Mouse (Mus musculus): ENCODE results near the gene Sema4b. TPM values are rescaled to one million over a fixed set of nuclear protein-coding genes. Genes with fewer than 3 reads are reported as not detected.

The Sema4b gene
- polyA plus RNA-seq, 1 experiment from 2014 or later = 6.9 TPM

GRCm38 (mm10) chr7:80216566-80216965, 29.9 kb downstream of the Sema4b start:
- no peak overlapping the region for H3K4me2 ChIP-seq (ENCODE audit: low read depth, low read length)

GRCm38 (mm10) chr7:80218666-80219065, 32.0 kb downstream of the Sema4b start:
- Histone ChIP-seq H3K4me2 (ENCODE audit: low read depth, low read length) (no peak overlapping the region), H3K9me3 (replicated peaks; ENCODE audit: control insufficient read depth, low read length) (no peaks in the 10 kb centered on the region), H3K27me3 (ENCODE audit: control insufficient read depth, insufficient read depth, low read length) (no peaks in the 10 kb centered on the region), H3K9ac (replicated peaks; ENCODE audit: low read length) (no peak overlapping the region), H3K4me1 (ENCODE audit: control insufficient read depth, insufficient read depth, low read length) (no peaks in the 10 kb centered on the region), H3K36me3 (replicated peaks; ENCODE audit: control insufficient read depth, insufficient read depth, low read depth, low read length) (peaks cover 4% of the 10 kb centered on the region), H3K27ac (replicated peaks; ENCODE audit: low read depth, low read length) (no peak overlapping the region), H3K4me3 (ENCODE audit: low read depth, low read length) (no peak overlapping the region)
- no peak for DNase-seq (ENCODE audit: low spot score)
- 92% methylated on average over 9 of the region's 9 CpGs for WGBS
- no peak for ATAC-seq (replicated peaks; ENCODE audit: insufficient number of reproducible peaks, low FRiP score, low TSS enrichment, low read depth)

More at GRCm38 (mm10) chr7:80216566-80216965, 29.9 kb downstream of the Sema4b start:
- H3K4me1 ChIP-seq (ENCODE audit: control insufficient read depth, insufficient read depth, low read length) = no peaks in the 10 kb centered on the region
- no peaks in the 10 kb centered on the region for H3K9me3 ChIP-seq (replicated peaks; ENCODE audit: control insufficient read depth, low read length)
- H3K27ac ChIP-seq (replicated peaks; ENCODE audit: low read depth, low read length) = no peak overlapping the region
- 80% methylated on average over 8 of the region's 8 CpGs for WGBS
- ATAC-seq (replicated peaks; ENCODE audit: insufficient number of reproducible peaks, low FRiP score, low TSS enrichment, low read depth) (no peak), DNase-seq (ENCODE audit: low spot score) (no peak)
- H3K9ac ChIP-seq (replicated peaks; ENCODE audit: low read length) = no peak overlapping the region
- H3K27me3 ChIP-seq (ENCODE audit: control insufficient read depth, insufficient read depth, low read length) = no peaks in the 10 kb centered on the region
- peaks cover 4% of the 10 kb centered on the region for H3K36me3 ChIP-seq (replicated peaks; ENCODE audit: control insufficient read depth, insufficient read depth, low read depth, low read length)
- no peak overlapping the region for H3K4me3 ChIP-seq (ENCODE audit: low read depth, low read length)

GRCm38 (mm10) chr7:80220237-80220797, 33.7 kb downstream of the Sema4b start:
- 93% methylated on average over 9 of the region's 9 CpGs for WGBS
- DNase-seq (ENCODE audit: low spot score) (no peak), ATAC-seq (replicated peaks; ENCODE audit: insufficient number of reproducible peaks, low FRiP score, low TSS enrichment, low read depth) (no peak)
- H3K9ac ChIP-seq (replicated peaks; ENCODE audit: low read length) = no peak overlapping the region
- H3K36me3 ChIP-seq (replicated peaks; ENCODE audit: control insufficient read depth, insufficient read depth, low read depth, low read length) = peaks cover 14% of the 10 kb centered on the region
- no peak overlapping the region for H3K4me3 ChIP-seq (ENCODE audit: low read depth, low read length)
- H3K4me1 ChIP-seq (ENCODE audit: control insufficient read depth, insufficient read depth, low read length) = no peaks in the 10 kb centered on the region
- no peak overlapping the region for H3K27ac ChIP-seq (replicated peaks; ENCODE audit: low read depth, low read length)
- no peaks in the 10 kb centered on the region for H3K9me3 ChIP-seq (replicated peaks; ENCODE audit: control insufficient read depth, low read length)
- H3K4me2 ChIP-seq (ENCODE audit: low read depth, low read length) = no peak overlapping the region
- H3K27me3 ChIP-seq (ENCODE audit: control insufficient read depth, insufficient read depth, low read length) = no peaks in the 10 kb centered on the region

DNA sequence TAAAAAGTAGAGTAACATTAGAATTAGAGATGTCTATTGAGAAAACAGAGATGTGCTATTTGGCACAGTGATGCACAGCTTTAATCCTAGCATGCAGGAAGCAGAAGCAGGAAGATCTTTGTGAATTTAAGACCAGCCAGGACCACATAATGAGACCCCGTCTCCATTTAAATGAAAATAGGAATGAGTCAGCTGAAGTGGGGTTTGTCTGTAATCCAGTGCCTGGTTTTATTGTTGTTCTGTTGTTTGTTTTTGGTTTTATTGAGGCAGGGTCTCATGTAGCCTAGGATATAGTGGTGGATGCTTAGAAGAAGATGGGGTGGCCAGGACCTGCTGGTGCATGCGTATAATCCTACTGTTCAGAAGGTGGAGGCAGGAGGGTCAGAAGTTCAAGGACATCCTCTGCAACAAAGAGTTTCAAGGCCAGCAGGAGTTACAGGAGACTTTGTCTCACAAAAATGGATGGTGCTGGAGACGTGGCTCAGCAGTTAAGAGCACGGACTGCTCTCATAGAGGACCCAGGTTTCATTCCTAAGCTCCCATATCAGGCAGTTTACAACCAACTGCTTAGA, 34.6 kb downstream of the Sema4b start:
- H3K9me3 ChIP-seq (replicated peaks; ENCODE audit: control insufficient read depth, low read length) = no peaks in the 10 kb centered on the region
- 87% methylated on average over 4 of the region's 4 CpGs for WGBS
- no peak for ATAC-seq (replicated peaks; ENCODE audit: insufficient number of reproducible peaks, low FRiP score, low TSS enrichment, low read depth)
- H3K4me3 ChIP-seq (ENCODE audit: low read depth, low read length) = no peak overlapping the region
- no peaks in the 10 kb centered on the region for H3K27me3 ChIP-seq (ENCODE audit: control insufficient read depth, insufficient read depth, low read length)
- DNase-seq (ENCODE audit: low spot score) = no peak
- no peak overlapping the region for H3K9ac ChIP-seq (replicated peaks; ENCODE audit: low read length)
- H3K4me2 ChIP-seq (ENCODE audit: low read depth, low read length) = no peak overlapping the region
- peaks cover 14% of the 10 kb centered on the region for H3K36me3 ChIP-seq (replicated peaks; ENCODE audit: control insufficient read depth, insufficient read depth, low read depth, low read length)
- H3K4me1 ChIP-seq (ENCODE audit: control insufficient read depth, insufficient read depth, low read length) = no peaks in the 10 kb centered on the region
- H3K27ac ChIP-seq (replicated peaks; ENCODE audit: low read depth, low read length) = no peak overlapping the region

- DNase-seq (ENCODE audit: low spot score) (no peak), ATAC-seq (replicated peaks; ENCODE audit: insufficient number of reproducible peaks, low FRiP score, low TSS enrichment, low read depth) (no peak)
- H3K27me3 ChIP-seq (ENCODE audit: control insufficient read depth, insufficient read depth, low read length) = no peaks in the 10 kb centered on the region
- no peak overlapping the region for H3K9ac ChIP-seq (replicated peaks; ENCODE audit: low read length)
- H3K27ac ChIP-seq (replicated peaks; ENCODE audit: low read depth, low read length) = no peak overlapping the region
- H3K4me3 ChIP-seq (ENCODE audit: low read depth, low read length) = no peak overlapping the region
- H3K36me3 ChIP-seq (replicated peaks; ENCODE audit: control insufficient read depth, insufficient read depth, low read depth, low read length) = peaks cover 10% of the 10 kb centered on the region
- H3K9me3 ChIP-seq (replicated peaks; ENCODE audit: control insufficient read depth, low read length) = no peaks in the 10 kb centered on the region
- no peak overlapping the region for H3K4me2 ChIP-seq (ENCODE audit: low read depth, low read length)
- WGBS = 92% methylated on average over 4 of the region's 4 CpGs
- H3K4me1 ChIP-seq (ENCODE audit: control insufficient read depth, insufficient read depth, low read length) = no peaks in the 10 kb centered on the region
Observed at GRCm38 (mm10) chr7:80227065-80227464, 40.4 kb downstream of the Sema4b start.

DNA sequence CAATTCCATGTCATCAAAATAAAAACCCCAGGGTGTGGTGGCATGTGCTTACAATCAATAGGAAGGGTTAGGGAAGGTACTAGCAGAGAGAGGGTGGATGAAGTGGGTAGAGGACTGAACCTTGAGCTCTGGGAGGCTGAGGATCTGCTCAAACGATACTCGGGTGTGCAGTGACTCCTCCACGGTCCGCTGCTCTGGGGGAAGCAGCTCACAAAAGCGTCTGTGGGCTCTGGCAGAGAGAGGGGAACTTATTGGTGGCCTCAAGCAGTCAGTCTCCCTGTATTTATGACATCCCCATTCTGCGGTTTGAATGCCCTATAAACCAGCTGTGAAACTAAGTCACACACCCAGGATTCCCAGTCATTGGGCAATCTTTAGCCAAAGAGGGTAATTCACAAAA, 43.6 kb downstream of the Sema4b start:
- no peak overlapping the region for H3K9ac ChIP-seq (replicated peaks; ENCODE audit: low read length)
- no peaks in the 10 kb centered on the region for H3K9me3 ChIP-seq (replicated peaks; ENCODE audit: control insufficient read depth, low read length)
- H3K36me3 ChIP-seq (replicated peaks; ENCODE audit: control insufficient read depth, insufficient read depth, low read depth, low read length) = peaks cover 1% of the 10 kb centered on the region; the same call in 1 of the 2 replicates
- WGBS = 68% methylated on average over 6 of the region's 6 CpGs
- H3K4me2 ChIP-seq (ENCODE audit: low read depth, low read length) = no peak overlapping the region
- DNase-seq (ENCODE audit: low spot score) = no peak
- no peak for ATAC-seq (replicated peaks; ENCODE audit: insufficient number of reproducible peaks, low FRiP score, low TSS enrichment, low read depth)
- no peaks in the 10 kb centered on the region for H3K27me3 ChIP-seq (ENCODE audit: control insufficient read depth, insufficient read depth, low read length)
- H3K4me1 ChIP-seq (ENCODE audit: control insufficient read depth, insufficient read depth, low read length) = no peaks in the 10 kb centered on the region
- no peak overlapping the region for H3K27ac ChIP-seq (replicated peaks; ENCODE audit: low read depth, low read length)
- H3K4me3 ChIP-seq (ENCODE audit: low read depth, low read length) = no peak overlapping the region

- no peaks in the 10 kb centered on the region for H3K4me1 ChIP-seq (ENCODE audit: control insufficient read depth, insufficient read depth, low read length)
- peak overlapping the region; percentile 54 for H3K9ac ChIP-seq (replicated peaks; ENCODE audit: low read length)
- peak; percentile 6 for ATAC-seq (replicated peaks; ENCODE audit: insufficient number of reproducible peaks, low FRiP score, low TSS enrichment, low read depth)
- no peaks in the 10 kb centered on the region for H3K9me3 ChIP-seq (replicated peaks; ENCODE audit: control insufficient read depth, low read length)
- WGBS = under 1% methylated on average over 29 of the region's 29 CpGs
- no peak overlapping the region for H3K27ac ChIP-seq (replicated peaks; ENCODE audit: low read depth, low read length)
- peak overlapping the region; percentile 77 for H3K4me2 ChIP-seq (ENCODE audit: low read depth, low read length)
- H3K36me3 ChIP-seq (replicated peaks; ENCODE audit: control insufficient read depth, insufficient read depth, low read depth, low read length) = no peaks in the 10 kb centered on the region
- DNase-seq (ENCODE audit: low spot score) = peak; percentile 49
- H3K27me3 ChIP-seq (ENCODE audit: control insufficient read depth, insufficient read depth, low read length) = no peaks in the 10 kb centered on the region
- peak overlapping the region; percentile 64 for H3K4me3 ChIP-seq (ENCODE audit: low read depth, low read length)
Observed at GRCm38 (mm10) chr7:80231971-80232488, 45.4 kb downstream of the Sema4b start.

- Histone ChIP-seq H3K4me2 (ENCODE audit: low read depth, low read length) (peak within 1 kb of the TSS; percentile 77), H3K27ac (replicated peaks; ENCODE audit: low read depth, low read length) (no peak within 1 kb of the TSS), H3K9me3 (replicated peaks; ENCODE audit: control insufficient read depth, low read length) (no peaks in the 10 kb centered on the region), H3K36me3 (replicated peaks; ENCODE audit: control insufficient read depth, insufficient read depth, low read depth, low read length) (no peaks in the 10 kb centered on the region), H3K27me3 (ENCODE audit: control insufficient read depth, insufficient read depth, low read length) (no peaks in the 10 kb centered on the region), H3K4me3 (ENCODE audit: low read depth, low read length) (peak within 1 kb of the TSS; percentile 64), H3K4me1 (ENCODE audit: control insufficient read depth, insufficient read depth, low read length) (no peaks in the 10 kb centered on the region), H3K9ac (replicated peaks; ENCODE audit: low read length) (peak within 1 kb of the TSS; percentile 56)
- WGBS = under 1% methylated on average over 56 of the region's 56 CpGs
- ATAC-seq (replicated peaks; ENCODE audit: insufficient number of reproducible peaks, low FRiP score, low TSS enrichment, low read depth) (peak; percentile 98), DNase-seq (ENCODE audit: low spot score) (peak; percentile 99)
Observed at GRCm38 (mm10) chr7:80232489-80233029, 45.9 kb downstream of the Sema4b start, which contains the start of the genes Cib1 and Gdpgp1. Gene Cib1 (minus strand): TSS chr7:80232813. Gene Gdpgp1 (plus strand): TSS chr7:80232865.
